Mouse (Mus musculus): ENCODE results near the gene Amfr. TPM values are rescaled to one million over a fixed set of nuclear protein-coding genes. Genes with fewer than 3 reads are reported as not detected.

Amfr gene
- polyA plus RNA-seq, 1 experiment from 2014 or later, result 52.2 TPM

DNA sequence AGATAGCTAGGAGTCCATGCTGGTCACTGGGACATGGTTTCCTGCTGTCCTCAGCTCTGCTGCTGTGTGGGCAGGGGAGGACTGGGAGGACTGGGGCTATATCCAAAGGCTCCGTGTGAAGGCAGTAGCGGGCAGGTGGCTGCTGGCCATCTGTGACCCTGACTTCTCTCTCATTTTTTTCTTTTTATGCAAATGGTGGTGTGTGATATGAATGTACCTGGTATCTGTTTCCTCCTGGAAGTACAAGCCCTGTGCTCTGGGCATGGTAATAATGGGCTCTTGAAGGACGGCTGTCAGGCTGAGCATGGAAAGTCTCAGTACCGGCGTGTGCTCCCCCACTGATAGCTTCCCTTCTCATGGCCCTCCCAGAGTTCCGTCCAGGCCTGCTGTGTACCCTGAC is 51.7 kb downstream of the Amfr start:
- Histone ChIP-seq H3K27me3 (no peaks in the 10 kb centered on the region), H3K4me1 (replicated peaks) (no peaks in the 10 kb centered on the region), H3K9ac (no peak overlapping the region), H3K27ac (replicated peaks) (no peak overlapping the region), H3K36me3 (replicated peaks) (no peaks in the 10 kb centered on the region), H3K9me3 (replicated peaks) (no peaks in the 10 kb centered on the region), H3K4me2 (no peak overlapping the region), H3K4me3 (replicated peaks) (no peak overlapping the region)
- no peak for ATAC-seq (ENCODE audit: insufficient read depth)
- WGBS (ENCODE audit: insufficient replicate concordance), result 77% methylated on average over 6 of the region's 6 CpGs

DNA sequence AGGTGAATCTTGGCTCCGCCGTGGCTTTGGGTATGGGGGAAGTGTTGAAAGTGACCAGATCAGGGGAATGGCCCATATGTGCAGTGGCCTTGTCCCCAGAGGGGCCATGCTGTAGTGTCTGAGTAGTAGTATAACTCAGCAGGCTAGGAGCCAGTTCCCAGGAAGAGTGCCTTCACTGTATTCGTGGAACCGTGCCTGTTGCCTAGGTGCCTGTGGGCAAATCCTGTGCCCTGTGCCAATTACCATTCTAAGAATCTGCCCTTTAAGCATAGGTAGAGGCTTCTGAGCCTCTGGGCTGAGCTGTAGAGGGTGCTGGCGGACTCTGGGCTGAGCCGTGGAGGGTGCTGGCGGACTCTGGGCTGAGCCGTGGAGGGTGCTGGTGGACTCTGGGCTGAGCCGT is 54.2 kb downstream of the Amfr start:
- WGBS (ENCODE audit: insufficient replicate concordance), result 73% methylated on average over 9 of the region's 9 CpGs
- Histone ChIP-seq H3K27ac (replicated peaks) (no peak overlapping the region), H3K36me3 (replicated peaks) (no peaks in the 10 kb centered on the region), H3K4me3 (replicated peaks) (no peak overlapping the region), H3K9me3 (replicated peaks) (no peaks in the 10 kb centered on the region), H3K9ac (no peak overlapping the region), H3K4me1 (replicated peaks) (no peaks in the 10 kb centered on the region), H3K27me3 (no peaks in the 10 kb centered on the region), H3K4me2 (no peak overlapping the region)
- ATAC-seq (ENCODE audit: insufficient read depth), result no peak

DNA sequence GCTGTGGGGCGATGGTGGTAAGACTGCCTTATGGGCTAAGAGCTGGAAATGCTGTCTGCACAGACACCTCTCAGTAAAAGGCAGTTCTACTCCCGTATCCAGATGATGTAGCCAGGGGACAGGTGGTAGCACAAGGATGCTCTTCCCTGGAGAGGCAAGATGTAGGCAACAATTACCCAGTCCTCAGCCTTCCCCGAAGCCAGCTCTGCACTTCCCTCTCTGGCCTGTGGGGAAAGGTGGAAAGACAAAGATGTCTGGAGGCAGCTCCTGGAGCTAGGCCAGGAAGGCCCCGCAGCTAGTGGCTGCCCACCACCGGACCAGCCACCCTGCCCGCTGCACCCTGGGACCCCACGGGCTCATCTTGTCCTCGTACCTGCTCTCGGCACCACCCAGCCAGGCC is 60.1 kb downstream of the Amfr start:
- H3K9ac ChIP-seq, result no peak overlapping the region

GRCm38 (mm10) chr8:93950133-93950532 is 62.5 kb downstream of the Amfr start:
- Histone ChIP-seq H3K36me3 (replicated peaks) (no peaks in the 10 kb centered on the region), H3K9me3 (replicated peaks) (no peaks in the 10 kb centered on the region), H3K27ac (replicated peaks) (no peak overlapping the region), H3K4me3 (replicated peaks) (no peak overlapping the region), H3K4me1 (replicated peaks) (no peaks in the 10 kb centered on the region), H3K9ac (no peak overlapping the region), H3K4me2 (no peak overlapping the region), H3K27me3 (no peaks in the 10 kb centered on the region)
- 70% methylated on average over 14 of the region's 14 CpGs for WGBS (ENCODE audit: insufficient replicate concordance)
- no peak for ATAC-seq (ENCODE audit: insufficient read depth)

More for the DNA sequence above, 60.1 kb downstream of the Amfr start:
- Histone ChIP-seq H3K27me3 (no peaks in the 10 kb centered on the region), H3K27ac (replicated peaks) (no peak overlapping the region), H3K4me3 (replicated peaks) (no peak overlapping the region), H3K4me1 (replicated peaks) (no peaks in the 10 kb centered on the region), H3K9me3 (replicated peaks) (no peaks in the 10 kb centered on the region), H3K4me2 (no peak overlapping the region), H3K36me3 (replicated peaks) (no peaks in the 10 kb centered on the region)
- no peak for ATAC-seq (ENCODE audit: insufficient read depth)
- WGBS (ENCODE audit: insufficient replicate concordance), result 74% methylated on average over 9 of the region's 9 CpGs

DNA sequence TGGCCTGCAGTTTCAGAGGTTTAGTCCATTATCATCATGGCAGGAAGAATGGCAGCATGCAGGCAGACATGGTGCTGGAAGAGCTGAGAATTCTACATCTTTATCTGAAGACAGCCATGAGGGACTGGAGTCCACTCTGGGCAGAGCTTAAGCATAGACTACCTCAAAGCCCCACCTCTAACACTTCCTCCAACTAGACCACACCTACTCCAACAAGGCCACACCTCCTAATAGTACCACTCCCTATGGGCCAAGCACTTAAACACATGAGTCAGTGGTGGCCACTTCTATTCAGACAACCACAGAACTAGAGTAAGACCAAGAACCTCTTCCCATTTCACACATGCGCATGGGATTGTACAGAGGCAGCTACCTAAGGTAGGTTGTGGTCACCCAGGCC is 66.2 kb downstream of the Amfr start:
- no peaks in the 10 kb centered on the region for H3K36me3 ChIP-seq (replicated peaks)
- no peak overlapping the region for H3K9ac ChIP-seq
- no peaks in the 10 kb centered on the region; the same call in 1 of the 2 replicates for H3K4me1 ChIP-seq (replicated peaks)
- H3K9me3 ChIP-seq (replicated peaks), result no peaks in the 10 kb centered on the region
- H3K27ac ChIP-seq (replicated peaks), result no peak overlapping the region
- no peak for ATAC-seq (ENCODE audit: insufficient read depth)
- H3K4me3 ChIP-seq (replicated peaks), result no peak overlapping the region
- no peaks in the 10 kb centered on the region for H3K27me3 ChIP-seq
- no peak overlapping the region for H3K4me2 ChIP-seq
- 74% methylated on average over 1 of the region's 1 CpGs for WGBS (ENCODE audit: insufficient replicate concordance)

DNA sequence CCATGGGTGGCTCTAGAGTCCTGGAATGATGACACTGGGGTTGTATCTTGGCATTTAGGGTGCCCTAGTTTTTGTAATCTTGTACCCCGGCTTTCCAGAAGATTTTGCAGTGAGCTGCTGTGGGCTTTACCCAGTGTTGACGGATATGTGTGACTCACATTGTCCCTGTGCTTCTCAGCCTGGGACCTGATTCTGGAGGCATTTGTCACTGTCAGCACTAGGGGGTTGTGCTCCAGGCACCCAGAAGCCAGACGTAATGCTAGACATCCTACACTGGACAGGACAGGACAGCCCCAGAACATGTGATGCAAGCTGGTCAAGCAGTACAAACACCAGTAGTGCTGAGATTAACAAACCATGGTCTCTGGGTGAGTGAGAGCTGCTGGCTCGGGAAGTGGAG is 66.9 kb downstream of the Amfr start:
- H3K4me3 ChIP-seq (replicated peaks), result no peak overlapping the region
- H3K9ac ChIP-seq, result no peak overlapping the region
- H3K4me1 ChIP-seq (replicated peaks), result no peaks in the 10 kb centered on the region; the same call in 1 of the 2 replicates
- H3K27ac ChIP-seq (replicated peaks), result no peak overlapping the region
- no peaks in the 10 kb centered on the region for H3K27me3 ChIP-seq
- ATAC-seq (ENCODE audit: insufficient read depth), result no peak
- WGBS (ENCODE audit: insufficient replicate concordance), result 68% methylated on average over 4 of the region's 4 CpGs
- no peaks in the 10 kb centered on the region for H3K9me3 ChIP-seq (replicated peaks)
- no peaks in the 10 kb centered on the region for H3K36me3 ChIP-seq (replicated peaks)
- H3K4me2 ChIP-seq, result no peak overlapping the region

- Histone ChIP-seq H3K4me1 (replicated peaks) (no peaks in the 10 kb centered on the region; the same call in 1 of the 2 replicates), H3K27me3 (no peaks in the 10 kb centered on the region), H3K9ac (no peak overlapping the region), H3K4me3 (replicated peaks) (no peak overlapping the region), H3K27ac (replicated peaks) (no peak overlapping the region), H3K36me3 (replicated peaks) (no peaks in the 10 kb centered on the region), H3K4me2 (no peak overlapping the region), H3K9me3 (replicated peaks) (no peaks in the 10 kb centered on the region)
- 38% methylated on average over 4 of the region's 4 CpGs for WGBS (ENCODE audit: insufficient replicate concordance)
- no peak for ATAC-seq (ENCODE audit: insufficient read depth)
Measured at GRCm38 (mm10) chr8:93941636-93942054, 71.0 kb downstream of the Amfr start.

DNA sequence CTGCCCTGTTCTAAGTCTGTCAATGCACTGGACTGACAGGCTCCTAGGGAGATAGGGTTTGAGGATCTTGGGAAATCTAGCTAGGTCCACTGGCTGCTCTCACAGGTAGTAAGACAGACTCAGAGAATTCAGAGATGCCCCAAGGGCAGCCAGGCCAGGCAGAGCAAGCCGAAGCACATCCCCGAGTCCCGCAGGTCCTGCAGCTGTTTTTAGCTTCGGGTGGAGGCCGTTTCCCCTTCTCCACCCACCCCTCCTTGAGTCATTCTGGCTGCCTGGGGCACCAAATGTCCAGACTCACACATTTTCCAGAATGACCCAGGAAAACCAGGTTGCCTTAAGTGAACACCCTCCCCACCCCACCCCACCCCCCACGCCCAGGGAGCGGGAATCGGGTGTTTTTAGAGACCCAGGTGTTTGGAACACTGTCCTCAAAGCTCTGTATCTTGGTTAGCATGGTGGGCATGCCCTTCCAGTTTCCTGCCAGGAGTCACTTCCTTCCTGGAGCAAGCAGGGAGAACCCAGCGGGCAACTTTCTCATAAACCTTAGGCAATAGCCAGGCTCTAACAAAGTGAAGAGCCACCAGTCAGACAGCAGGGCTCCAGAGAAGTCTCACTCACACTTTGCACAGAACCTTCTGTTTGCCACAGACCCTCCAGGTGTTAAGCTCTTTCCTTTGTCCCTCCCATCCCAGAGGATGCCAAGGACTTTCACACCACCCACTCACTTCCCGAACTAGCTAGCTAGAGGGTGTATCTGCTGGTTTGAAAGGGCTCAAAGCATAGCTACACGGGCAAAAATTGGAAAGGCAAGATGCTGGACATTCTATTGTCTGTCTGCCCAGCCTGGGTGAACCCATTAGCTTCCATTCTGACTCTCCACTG is 71.9 kb downstream of the Amfr start:
- ATAC-seq (ENCODE audit: insufficient read depth), result no peak
- 40% methylated on average over 11 of the region's 11 CpGs for WGBS (ENCODE audit: insufficient replicate concordance)

DNA sequence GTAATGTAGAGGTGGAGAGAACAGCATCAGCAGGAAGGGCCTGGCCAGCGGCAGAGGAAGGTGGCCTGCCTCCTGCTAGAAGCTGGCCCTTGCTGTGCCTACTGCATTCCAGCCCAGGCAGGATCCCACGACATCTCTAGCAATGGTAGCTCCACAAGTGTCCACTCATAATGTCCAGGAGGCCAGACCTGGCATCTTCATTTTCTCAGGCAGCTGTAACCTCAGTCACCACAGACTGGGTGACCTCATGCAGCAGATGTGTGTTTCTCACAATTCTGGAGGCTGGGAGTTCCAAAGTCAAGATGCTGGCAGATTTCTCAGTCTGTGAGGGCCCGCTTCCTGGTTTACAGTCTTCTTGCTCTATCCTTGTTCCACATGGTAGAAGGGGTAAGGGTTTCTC is 74.4 kb downstream of the Amfr start:
- no peaks in the 10 kb centered on the region for H3K27me3 ChIP-seq
- H3K4me1 ChIP-seq (replicated peaks), result no peaks in the 10 kb centered on the region; the same call in 1 of the 2 replicates
- H3K9ac ChIP-seq, result no peak overlapping the region
- H3K27ac ChIP-seq (replicated peaks), result no peak overlapping the region
- H3K9me3 ChIP-seq (replicated peaks), result no peaks in the 10 kb centered on the region
- H3K4me3 ChIP-seq (replicated peaks), result no peak overlapping the region
- no peak for ATAC-seq (ENCODE audit: insufficient read depth)
- no peak overlapping the region for H3K4me2 ChIP-seq
- 63% methylated on average over 3 of the region's 3 CpGs for WGBS (ENCODE audit: insufficient replicate concordance)
- H3K36me3 ChIP-seq (replicated peaks), result no peaks in the 10 kb centered on the region

More for the DNA sequence above, 71.9 kb downstream of the Amfr start:
- H3K4me1 ChIP-seq (replicated peaks), result no peaks in the 10 kb centered on the region; the same call in 1 of the 2 replicates
- no peak overlapping the region for H3K27ac ChIP-seq (replicated peaks)
- no peak overlapping the region for H3K9ac ChIP-seq
- H3K36me3 ChIP-seq (replicated peaks), result no peaks in the 10 kb centered on the region
- no peak overlapping the region for H3K4me2 ChIP-seq
- no peaks in the 10 kb centered on the region for H3K27me3 ChIP-seq
- H3K4me3 ChIP-seq (replicated peaks), result no peak overlapping the region
- no peaks in the 10 kb centered on the region for H3K9me3 ChIP-seq (replicated peaks)

- Histone ChIP-seq H3K4me3 (replicated peaks) (no peak overlapping the region), H3K4me2 (no peak overlapping the region), H3K9me3 (replicated peaks) (no peaks in the 10 kb centered on the region), H3K27ac (replicated peaks) (no peak overlapping the region), H3K9ac (no peak overlapping the region), H3K4me1 (replicated peaks) (no peaks in the 10 kb centered on the region), H3K27me3 (no peaks in the 10 kb centered on the region), H3K36me3 (replicated peaks) (no peaks in the 10 kb centered on the region)
- WGBS (ENCODE audit: insufficient replicate concordance), result 47% methylated on average over 2 of the region's 2 CpGs
- ATAC-seq (ENCODE audit: insufficient read depth), result no peak
Measured at GRCm38 (mm10) chr8:93933288-93933687, 79.4 kb downstream of the Amfr start.

- H3K4me1 ChIP-seq (replicated peaks), result no peaks in the 10 kb centered on the region
- no peak overlapping the region for H3K27ac ChIP-seq (replicated peaks)
- H3K4me3 ChIP-seq (replicated peaks), result no peak overlapping the region
- no peaks in the 10 kb centered on the region for H3K9me3 ChIP-seq (replicated peaks)
- H3K9ac ChIP-seq, result no peak overlapping the region
- ATAC-seq (ENCODE audit: insufficient read depth), result no peak
- H3K36me3 ChIP-seq (replicated peaks), result no peaks in the 10 kb centered on the region
- H3K4me2 ChIP-seq, result no peak overlapping the region
- WGBS (ENCODE audit: insufficient replicate concordance), result 12% methylated on average over 6 of the region's 6 CpGs
- no peaks in the 10 kb centered on the region for H3K27me3 ChIP-seq
Measured at GRCm38 (mm10) chr8:93932873-93933272, 79.8 kb downstream of the Amfr start.

GRCm38 (mm10) chr8:93931336-93931735 is 81.3 kb downstream of the Amfr start:
- 64% methylated on average over 6 of the region's 6 CpGs for WGBS (ENCODE audit: insufficient replicate concordance)
- H3K27me3 ChIP-seq, result no peaks in the 10 kb centered on the region
- ATAC-seq (ENCODE audit: insufficient read depth), result no peak

More at GRCm38 (mm10) chr8:93931336-93931735, 81.3 kb downstream of the Amfr start:
- Histone ChIP-seq H3K36me3 (replicated peaks) (no peaks in the 10 kb centered on the region), H3K27ac (replicated peaks) (no peak overlapping the region), H3K9me3 (replicated peaks) (no peaks in the 10 kb centered on the region), H3K4me1 (replicated peaks) (no peaks in the 10 kb centered on the region), H3K4me2 (no peak overlapping the region), H3K9ac (no peak overlapping the region), H3K4me3 (replicated peaks) (no peak overlapping the region)

Data from liver, embryonic 15.5 days (tissue).